Mouse (Mus musculus): ENCODE results near the gene Mras. TPM values are rescaled to one million over a fixed set of nuclear protein-coding genes. Genes with fewer than 3 reads are reported as not detected.

Gene Mras
- polyA plus RNA-seq, 1 experiment from 2014 or later: 23.7 TPM

GRCm38 (mm10) chr9:99431963-99432362 is 5.2 kb downstream of the Mras start:
- H3K36me3 ChIP-seq (ENCODE audit: inconsistent target): no peaks in the 10 kb centered on the region
- H3K4me3 ChIP-seq (ENCODE audit: inconsistent target): no peak overlapping the region
- H3K27ac ChIP-seq: no peak overlapping the region
- H3K79me2 ChIP-seq (ENCODE audit: inconsistent target): no peaks in the 10 kb centered on the region
- WGBS (ENCODE audit: missing documents): 89% methylated on average over 6 of the region's 6 CpGs

GRCm38 (mm10) chr9:99431346-99431745 is 5.8 kb downstream of the Mras start:
- Histone ChIP-seq H3K36me3 (ENCODE audit: inconsistent target) (no peaks in the 10 kb centered on the region), H3K27ac (no peak overlapping the region), H3K4me3 (ENCODE audit: inconsistent target) (no peak overlapping the region), H3K79me2 (ENCODE audit: inconsistent target) (no peaks in the 10 kb centered on the region)
- 92% methylated on average over 8 of the region's 8 CpGs for WGBS (ENCODE audit: missing documents)

- 92% methylated on average over 6 of the region's 6 CpGs for WGBS (ENCODE audit: missing documents)
- H3K79me2 ChIP-seq (ENCODE audit: inconsistent target): no peaks in the 10 kb centered on the region
- H3K27ac ChIP-seq: no peak overlapping the region
Measured at GRCm38 (mm10) chr9:99430806-99431205, 6.4 kb downstream of the Mras start.

GRCm38 (mm10) chr9:99429845-99430244 is 7.3 kb downstream of the Mras start:
- Histone ChIP-seq H3K4me3 (ENCODE audit: inconsistent target) (no peak overlapping the region), H3K36me3 (ENCODE audit: inconsistent target) (no peaks in the 10 kb centered on the region), H3K27ac (no peak overlapping the region), H3K79me2 (ENCODE audit: inconsistent target) (no peaks in the 10 kb centered on the region)
- WGBS (ENCODE audit: missing documents): 100% methylated on average over 3 of the region's 3 CpGs

More at GRCm38 (mm10) chr9:99430806-99431205, 6.4 kb downstream of the Mras start:
- H3K4me3 ChIP-seq (ENCODE audit: inconsistent target): no peak overlapping the region
- H3K36me3 ChIP-seq (ENCODE audit: inconsistent target): no peaks in the 10 kb centered on the region

DNA sequence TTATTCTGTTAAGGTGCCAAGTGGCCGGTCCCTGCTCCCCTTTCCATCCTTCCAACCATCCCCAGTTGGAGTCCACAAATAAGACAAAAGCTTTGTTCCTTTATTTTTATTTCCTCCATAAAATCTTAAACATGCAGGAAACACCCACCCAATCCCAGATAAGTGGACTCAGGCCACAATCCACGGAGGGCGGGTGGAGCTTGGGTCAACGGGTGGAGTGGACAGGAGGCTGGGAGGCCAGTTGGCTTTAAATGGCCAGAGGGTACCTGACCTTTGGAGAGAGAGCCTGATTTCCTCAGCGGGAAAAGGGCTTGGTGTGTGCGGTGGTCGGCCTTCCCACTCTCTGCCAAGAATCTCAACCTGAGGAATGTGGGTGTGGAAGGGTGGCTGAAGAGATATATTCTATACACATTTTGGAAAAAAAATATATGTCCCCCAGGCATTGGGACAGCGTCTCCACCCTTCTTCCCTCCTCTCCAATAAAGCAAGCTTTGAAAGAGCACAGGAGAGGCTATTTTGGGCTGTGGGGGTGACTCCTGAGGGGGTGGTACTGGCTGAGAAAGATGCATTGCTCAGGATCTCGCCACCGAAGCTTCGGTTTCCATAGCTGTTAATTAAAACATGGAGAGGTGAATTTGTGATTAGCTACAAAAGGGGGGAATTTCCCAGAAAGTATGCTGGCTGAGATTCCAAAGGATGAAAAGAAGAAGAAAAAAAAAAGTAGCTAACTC is 8.4 kb downstream of the Mras start:
- Histone ChIP-seq H3K4me3 (ENCODE audit: inconsistent target) (no peak overlapping the region), H3K27ac (no peak overlapping the region), H3K79me2 (ENCODE audit: inconsistent target) (no peaks in the 10 kb centered on the region), H3K36me3 (ENCODE audit: inconsistent target) (no peaks in the 10 kb centered on the region)
- 92% methylated on average over 11 of the region's 11 CpGs for WGBS (ENCODE audit: missing documents)

- Histone ChIP-seq H3K36me3 (ENCODE audit: inconsistent target) (no peaks in the 10 kb centered on the region), H3K79me2 (ENCODE audit: inconsistent target) (no peaks in the 10 kb centered on the region), H3K4me3 (ENCODE audit: inconsistent target) (no peak overlapping the region), H3K27ac (no peak overlapping the region)
- WGBS (ENCODE audit: missing documents): 91% methylated on average over 8 of the region's 9 CpGs
Measured at GRCm38 (mm10) chr9:99425262-99425661, 11.9 kb downstream of the Mras start.

- H3K4me3 ChIP-seq (ENCODE audit: inconsistent target): no peak overlapping the region
- H3K36me3 ChIP-seq (ENCODE audit: inconsistent target): no peaks in the 10 kb centered on the region
- H3K79me2 ChIP-seq (ENCODE audit: inconsistent target): no peaks in the 10 kb centered on the region
- WGBS (ENCODE audit: missing documents): 92% methylated on average over 4 of the region's 4 CpGs
- no peak overlapping the region for H3K27ac ChIP-seq
Measured at GRCm38 (mm10) chr9:99424574-99424863, 12.7 kb downstream of the Mras start.

DNA sequence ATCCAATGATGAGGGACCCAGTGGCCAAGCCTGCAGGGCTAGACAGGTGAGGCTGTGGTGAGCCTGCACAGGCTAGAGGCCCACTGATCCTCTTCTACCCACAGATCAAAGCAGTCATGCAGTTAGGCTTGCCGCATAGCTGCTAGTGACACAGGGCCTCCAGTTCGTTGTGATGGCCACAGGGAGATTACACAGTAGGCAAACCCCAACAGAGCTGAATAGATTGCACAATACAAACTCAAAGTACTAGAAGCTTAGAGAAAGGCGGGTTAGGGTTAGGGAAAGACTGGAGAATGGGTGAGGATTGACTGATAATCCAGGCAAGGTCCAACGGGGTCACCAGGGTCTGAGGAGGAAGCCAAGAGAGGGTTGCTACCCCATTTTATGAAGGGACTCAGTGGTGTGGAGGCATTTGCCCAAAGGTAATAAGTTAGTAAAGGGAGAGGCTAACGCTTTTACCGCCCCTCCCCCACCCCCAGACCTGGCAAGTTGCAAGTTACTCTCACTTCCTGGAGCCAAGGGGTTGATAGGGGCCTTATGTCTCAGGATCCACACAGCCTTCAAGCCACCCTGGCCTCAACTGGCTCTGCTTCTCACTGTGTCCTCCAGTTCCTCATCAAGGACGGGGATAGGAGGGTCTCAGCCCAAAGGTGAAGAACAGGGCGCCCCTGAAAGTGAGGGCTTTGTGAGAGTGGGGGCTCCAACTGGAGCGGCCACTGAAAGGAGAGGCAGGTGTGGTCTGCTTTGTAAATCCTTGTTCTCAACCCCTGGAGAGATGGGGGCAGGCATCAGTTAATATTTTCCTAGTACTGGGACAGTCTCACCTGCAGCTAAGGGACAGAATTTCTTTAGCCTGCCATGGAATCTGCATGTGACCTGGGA is 13.2 kb downstream of the Mras start:
- H3K36me3 ChIP-seq (ENCODE audit: inconsistent target): no peaks in the 10 kb centered on the region
- 49% methylated on average over 9 of the region's 9 CpGs for WGBS (ENCODE audit: missing documents)
- no peaks in the 10 kb centered on the region for H3K79me2 ChIP-seq (ENCODE audit: inconsistent target)
- H3K4me3 ChIP-seq (ENCODE audit: inconsistent target): no peak overlapping the region
- no peak overlapping the region for H3K27ac ChIP-seq

GRCm38 (mm10) chr9:99421914-99422313 is 15.3 kb downstream of the Mras start:
- 67% methylated on average over 3 of the region's 3 CpGs for WGBS (ENCODE audit: missing documents)
- H3K79me2 ChIP-seq (ENCODE audit: inconsistent target): no peaks in the 10 kb centered on the region
- H3K36me3 ChIP-seq (ENCODE audit: inconsistent target): no peaks in the 10 kb centered on the region
- H3K27ac ChIP-seq: no peak overlapping the region
- no peak overlapping the region for H3K4me3 ChIP-seq (ENCODE audit: inconsistent target)

- Histone ChIP-seq H3K4me3 (ENCODE audit: inconsistent target) (no peak overlapping the region), H3K79me2 (ENCODE audit: inconsistent target) (no peaks in the 10 kb centered on the region), H3K36me3 (ENCODE audit: inconsistent target) (no peaks in the 10 kb centered on the region), H3K27ac (no peak overlapping the region)
- 95% methylated on average over 8 of the region's 8 CpGs for WGBS (ENCODE audit: missing documents)
Measured at GRCm38 (mm10) chr9:99419951-99420701, 17.1 kb downstream of the Mras start.

DNA sequence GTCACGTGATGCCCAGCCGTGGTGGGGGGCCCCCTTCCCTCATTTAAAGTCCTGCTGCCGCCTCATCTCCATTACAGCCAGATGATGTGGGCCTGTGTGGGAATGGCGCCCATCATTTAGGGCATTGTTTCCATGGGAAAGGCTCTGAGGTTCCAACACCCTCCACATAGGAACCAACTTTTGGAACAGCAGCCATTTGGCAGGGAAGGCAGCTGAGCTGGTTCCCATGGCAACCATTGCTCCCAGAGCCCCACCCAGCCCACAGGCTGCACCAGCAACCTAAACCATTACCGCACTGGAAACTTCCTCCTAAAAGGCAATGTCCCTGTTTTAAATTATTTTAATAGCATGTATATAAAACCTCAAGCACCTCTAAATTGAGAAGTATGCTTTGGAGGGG is 18.8 kb downstream of the Mras start:
- Histone ChIP-seq H3K79me2 (ENCODE audit: inconsistent target) (no peaks in the 10 kb centered on the region), H3K4me3 (ENCODE audit: inconsistent target) (no peak overlapping the region), H3K27ac (no peak overlapping the region), H3K36me3 (ENCODE audit: inconsistent target) (no peaks in the 10 kb centered on the region)
- 80% methylated on average over 5 of the region's 5 CpGs for WGBS (ENCODE audit: missing documents)

- Histone ChIP-seq H3K27ac (no peak overlapping the region), H3K79me2 (ENCODE audit: inconsistent target) (no peaks in the 10 kb centered on the region), H3K4me3 (ENCODE audit: inconsistent target) (no peak overlapping the region), H3K36me3 (ENCODE audit: inconsistent target) (no peaks in the 10 kb centered on the region)
- WGBS (ENCODE audit: missing documents): 66% methylated on average over 4 of the region's 4 CpGs
Measured at GRCm38 (mm10) chr9:99417288-99417846, 19.8 kb downstream of the Mras start.

GRCm38 (mm10) chr9:99416809-99417208 is 20.4 kb downstream of the Mras start:
- Histone ChIP-seq H3K36me3 (ENCODE audit: inconsistent target) (no peaks in the 10 kb centered on the region), H3K79me2 (ENCODE audit: inconsistent target) (no peaks in the 10 kb centered on the region), H3K27ac (no peak overlapping the region), H3K4me3 (ENCODE audit: inconsistent target) (no peak overlapping the region)
- WGBS (ENCODE audit: missing documents): 81% methylated on average over 3 of the region's 3 CpGs

DNA sequence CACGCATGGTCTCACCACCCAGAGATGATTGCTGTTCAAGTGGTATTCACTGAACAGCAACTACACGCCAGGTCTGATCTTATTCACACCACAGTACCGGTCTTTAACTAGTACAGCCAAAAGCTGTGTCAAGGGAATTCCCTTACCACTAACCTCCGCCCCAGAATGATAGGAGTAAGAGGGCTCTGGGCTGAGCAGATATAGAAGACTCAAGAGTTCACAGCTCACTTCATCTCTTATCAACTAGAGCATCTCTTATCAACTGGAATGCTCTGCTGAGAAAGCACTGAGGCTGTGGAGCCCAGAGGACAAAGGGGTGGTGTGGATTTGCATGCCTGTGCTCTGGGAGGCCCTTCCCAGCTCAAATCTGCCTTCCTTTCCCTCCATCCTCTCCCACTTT is 25.4 kb downstream of the Mras start:
- no peak overlapping the region for H3K27ac ChIP-seq
- no peaks in the 10 kb centered on the region for H3K79me2 ChIP-seq (ENCODE audit: inconsistent target)
- 92% methylated on average over 4 of the region's 4 CpGs for WGBS (ENCODE audit: missing documents)
- no peak overlapping the region for H3K4me3 ChIP-seq (ENCODE audit: inconsistent target)
- no peaks in the 10 kb centered on the region for H3K36me3 ChIP-seq (ENCODE audit: inconsistent target)
